9 mouse cellular contexts compared by ENCODE assay signal in the genomic region with DNA sequence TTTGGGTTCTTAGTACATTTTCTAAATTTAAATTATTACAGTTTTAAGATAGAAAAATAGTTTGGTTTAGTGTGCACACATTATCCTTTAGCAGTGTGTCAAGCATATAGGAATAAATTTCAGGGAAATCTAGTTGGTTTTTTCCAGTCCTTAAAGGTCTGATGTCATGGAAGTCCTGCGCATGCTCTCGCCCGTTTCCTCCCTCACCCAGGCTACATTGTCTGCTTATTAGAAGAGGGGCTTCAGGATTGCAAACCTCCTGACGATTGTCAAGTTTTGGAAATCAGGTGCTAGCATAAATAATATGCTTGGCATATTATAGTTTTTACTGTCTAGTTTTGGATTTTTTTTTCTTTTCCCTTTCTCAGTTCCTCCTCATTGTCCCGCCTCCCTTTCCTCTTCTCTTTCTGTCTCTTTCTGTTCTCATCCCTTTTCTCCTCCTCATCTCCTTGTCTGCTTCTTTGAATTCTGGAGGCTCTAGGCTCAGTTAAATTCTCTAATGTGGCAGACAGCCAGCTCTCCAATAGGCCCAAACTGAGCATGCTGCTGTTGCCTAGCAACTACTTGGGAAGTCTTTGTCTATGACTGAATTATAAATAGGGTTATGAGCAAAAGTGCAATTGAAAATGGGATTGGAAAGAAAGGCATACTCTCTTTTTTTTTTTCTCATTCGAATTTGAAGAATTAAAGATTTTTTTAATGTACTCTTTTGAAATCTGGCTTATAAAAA. TPM values are rescaled to one million over a fixed set of nuclear protein-coding genes. Genes with fewer than 3 reads are reported as not detected.
DNase-seq lines count a peak whose midpoint lies in the region; ATAC-seq and TF ChIP-seq lines count a peak whose summit lies in the region.
"Had no signal": no experiment of that assay in that cellular context is flagged by ENCODE, and none has a peak within 500 bp of the region (broad histone marks: within the 10 kb centered on the region; RNA-seq: fewer than 3 reads in every experiment).

No protein-coding gene starts in this region.

- no peaks in the 10 kb centered on the region for H3K36me3 ChIP-seq in kidney, embryonic 16.5 days (ENCODE audit: insufficient read depth, low read length)
- no peaks in the 10 kb centered on the region for H3K36me3 ChIP-seq in lung, postnatal 0 days (ENCODE audit: insufficient read depth, low read length)
- H3K36me3 ChIP-seq in small intestine, adult 2 months (ENCODE audit: control insufficient read depth, insufficient read depth, low read length): no peaks in the 10 kb centered on the region

- no peak for TF ChIP-seq POLR2A in small intestine, adult 2 months (IDR thresholded peaks at IDR 0.05; ENCODE audit: low read depth, low read length)

- no peaks in the 10 kb centered on the region for H3K9me3 ChIP-seq in kidney, embryonic 16.5 days (ENCODE audit: low read length)
- no peaks in the 10 kb centered on the region for H3K9me3 ChIP-seq in lung, postnatal 0 days (ENCODE audit: low read length)
- H3K9me3 ChIP-seq: G1E had no signal

- WGBS in kidney, embryonic 16.5 days: 70% methylated on average over 6 of the region's 6 CpGs
- 50% methylated on average over 6 of the region's 6 CpGs for WGBS in lung, postnatal 0 days
- WGBS in small intestine, adult 2 months: 54% methylated on average over 6 of the region's 6 CpGs

- intact Hi-C loops in heart, postnatal 25 days (cut with DNase I): no loop called here

- H3K4me2 ChIP-seq in kidney, embryonic 16.5 days (replicated peaks; ENCODE audit: low read depth, low read length): no peak overlapping the region
- no peak overlapping the region for H3K4me2 ChIP-seq in lung, postnatal 0 days (replicated peaks; ENCODE audit: low read depth, low read length)

- peaks cover 17% of the 10 kb centered on the region for H3K4me1 ChIP-seq in kidney, embryonic 16.5 days (ENCODE audit: insufficient read depth, low read length)
- peaks cover 11% of the 10 kb centered on the region; the same call in 1 of the 2 replicates for H3K4me1 ChIP-seq in lung, postnatal 0 days (ENCODE audit: insufficient read depth, low read depth, low read length)
- H3K4me1 ChIP-seq in small intestine, adult 2 months (ENCODE audit: control insufficient read depth, insufficient read depth, insufficient read length, low read length): peaks cover 15% of the 10 kb centered on the region

- no peaks in the 10 kb centered on the region for H3K27me3 ChIP-seq in kidney, embryonic 16.5 days (ENCODE audit: insufficient read depth, low read length)
- H3K27me3 ChIP-seq in lung, postnatal 0 days (replicated peaks; ENCODE audit: insufficient read depth, low read length): no peaks in the 10 kb centered on the region
- no peaks in the 10 kb centered on the region for H3K27me3 ChIP-seq in small intestine, adult 2 months (ENCODE audit: control insufficient read depth, insufficient read depth, low read length)

- peak; percentile 79 to 87 for DNase-seq in heart, adult 18-20 months
- no peak for DNase-seq in heart, postnatal 25 days (ENCODE audit: low spot score)
- peak; percentile 86 for DNase-seq in cerebellum, adult 9-11 months
- peak; percentile 84 for DNase-seq in heart, adult 8-10 months (ENCODE audit: low spot score)
- peak; percentile 85 for DNase-seq in lung, postnatal 0 days (ENCODE audit: low spot score)

- TF ChIP-seq CTCF in lung, postnatal 0 days (IDR thresholded peaks at IDR 0.05): no peak
- TF ChIP-seq CTCF in small intestine, adult 2 months (IDR thresholded peaks at IDR 0.05; ENCODE audit: extremely low read depth, insufficient read length, insufficient replicate concordance, low read depth, low read length): no peak

- no peak overlapping the region for H3K9ac ChIP-seq in kidney, embryonic 16.5 days (replicated peaks; ENCODE audit: low read length)
- H3K9ac ChIP-seq in lung, postnatal 0 days (replicated peaks; ENCODE audit: low read depth): no peak overlapping the region

- H3K27ac ChIP-seq in kidney, embryonic 16.5 days (ENCODE audit: low read length): no peak overlapping the region
- no peak overlapping the region for H3K27ac ChIP-seq in lung, postnatal 0 days (ENCODE audit: low read length)
- H3K27ac ChIP-seq in small intestine, adult 2 months (ENCODE audit: insufficient read depth, low read depth, low read length): peak overlapping the region; percentile 25

- TF ChIP-seq EP300 in lung, postnatal 0 days (IDR thresholded peaks at IDR 0.05): no peak

- 0 out of 2 replicates have a peak, but pooled peaks have one; percentile 63 for ATAC-seq in kidney, embryonic 16.5 days (ENCODE audit: low FRiP score, low TSS enrichment)
- ATAC-seq in lung, postnatal 0 days: peak; percentile 64
- no peak for ATAC-seq in monocyte, adult 5-6 weeks (replicated peaks; ENCODE audit: insufficient number of reproducible peaks, low FRiP score, low TSS enrichment, poor library complexity, severe bottlenecking)

- no peak overlapping the region for H3K4me3 ChIP-seq in kidney, embryonic 16.5 days (ENCODE audit: low read length)
- H3K4me3 ChIP-seq in lung, postnatal 0 days (ENCODE audit: low read depth, low read length): no peak overlapping the region
- H3K4me3 ChIP-seq in small intestine, adult 2 months (ENCODE audit: low read depth, low read length): no peak overlapping the region

RNA-seq across cellular contexts. Expression of a gene that starts 42.2 kb away (rescaled TPM):
- total RNA-seq in heart, adult 18-20 months (2021): 10 to 100 TPM; 59.7 to 88.7 TPM
- total RNA-seq in heart, postnatal 25 days (2021): 10 to 100 TPM; 79.8 to 92.6 TPM
- 10 to 100 TPM; 68.3 to 94.1 (median 76.8) TPM for total RNA-seq in heart, adult 8-10 months (2022)
- 38.0 and 41.0 TPM in 2 replicates for polyA plus RNA-seq in kidney, embryonic 16.5 days (2015; fragmentation: Nextera tagmentation; extraction: Ambion mirVana)
- polyA plus RNA-seq in lung, postnatal 0 days (2015; fragmentation: Nextera tagmentation; extraction: Ambion mirVana): 13.9 and 14.9 TPM in 2 replicates
- 9.4 and 19.0 TPM in 2 replicates for polyA plus RNA-seq in small intestine, adult 2 months (2012; rRNA removed)
- total RNA-seq in monocyte, adult 5-6 weeks (2017): 53.5 to 127 TPM (median 61.9 TPM) in 3 replicates
